Mouse (Mus musculus): ENCODE data around the gene Slc30a6. TPM values are rescaled to one million over a fixed set of nuclear protein-coding genes. Genes with fewer than 3 reads are reported as not detected.

The Slc30a6 gene
- polyA plus RNA-seq, 1 experiment from 2014 or later, result 27.4 TPM

GRCm38 (mm10) chr17:74453928-74454327 lies 58.5 kb downstream of the Slc30a6 start:
- Histone ChIP-seq H3K36me3 (ENCODE audit: control insufficient read depth, insufficient read depth, low read length) (no peaks in the 10 kb centered on the region), H3K4me1 (replicated peaks; ENCODE audit: control insufficient read depth, insufficient read depth) (no peaks in the 10 kb centered on the region), H3K4me3 (ENCODE audit: low read depth, low read length) (no peak overlapping the region), H3K27me3 (ENCODE audit: control insufficient read depth, insufficient read depth, low read length) (no peaks in the 10 kb centered on the region), H3K9me3 (ENCODE audit: control insufficient read depth, low read length) (no peaks in the 10 kb centered on the region), H3K27ac (replicated peaks) (no peak overlapping the region), H3K9ac (ENCODE audit: low read length) (no peak overlapping the region), H3K4me2 (replicated peaks; ENCODE audit: low read depth) (no peak overlapping the region)
- 75% methylated on average over 3 of the region's 3 CpGs for WGBS
- ATAC-seq (ENCODE audit: low FRiP score, low TSS enrichment) (no peak), DNase-seq (ENCODE audit: low spot score) (no peak)
- TF ChIP-seq CTCF (IDR thresholded peaks at IDR 0.05; ENCODE audit: low read depth) (no peak), EP300 (optimal IDR thresholded peaks at IDR 0.05) (no peak)

GRCm38 (mm10) chr17:74454660-74455059 lies 59.3 kb downstream of the Slc30a6 start:
- no peak for ATAC-seq (ENCODE audit: low FRiP score, low TSS enrichment)

GRCm38 (mm10) chr17:74455426-74455825 lies 60.0 kb downstream of the Slc30a6 start:
- ATAC-seq (ENCODE audit: low FRiP score, low TSS enrichment), result no peak

More at GRCm38 (mm10) chr17:74454660-74455059, 59.3 kb downstream of the Slc30a6 start:
- no peak overlapping the region for H3K4me3 ChIP-seq (ENCODE audit: low read depth, low read length)
- H3K9ac ChIP-seq (ENCODE audit: low read length), result no peak overlapping the region
- no peaks in the 10 kb centered on the region for H3K27me3 ChIP-seq (ENCODE audit: control insufficient read depth, insufficient read depth, low read length)
- H3K27ac ChIP-seq (replicated peaks), result no peak overlapping the region
- no peak for DNase-seq (ENCODE audit: low spot score)
- no peaks in the 10 kb centered on the region for H3K36me3 ChIP-seq (ENCODE audit: control insufficient read depth, insufficient read depth, low read length)
- TF ChIP-seq CTCF (IDR thresholded peaks at IDR 0.05; ENCODE audit: low read depth), result no peak
- TF ChIP-seq EP300 (optimal IDR thresholded peaks at IDR 0.05), result no peak
- WGBS, result 91% methylated on average over 1 of the region's 1 CpGs
- H3K9me3 ChIP-seq (ENCODE audit: control insufficient read depth, low read length), result no peaks in the 10 kb centered on the region
- H3K4me1 ChIP-seq (replicated peaks; ENCODE audit: control insufficient read depth, insufficient read depth), result no peaks in the 10 kb centered on the region
- no peak overlapping the region for H3K4me2 ChIP-seq (replicated peaks; ENCODE audit: low read depth)

GRCm38 (mm10) chr17:74456825-74457224 lies 61.4 kb downstream of the Slc30a6 start:
- ATAC-seq (ENCODE audit: low FRiP score, low TSS enrichment), result peak; percentile 45; the same call in 1 of the 2 replicates
- no peaks in the 10 kb centered on the region for H3K9me3 ChIP-seq (ENCODE audit: control insufficient read depth, low read length)
- WGBS, result 91% methylated on average over 5 of the region's 5 CpGs
- no peak overlapping the region for H3K9ac ChIP-seq (ENCODE audit: low read length)
- H3K4me3 ChIP-seq (ENCODE audit: low read depth, low read length), result no peak overlapping the region
- no peaks in the 10 kb centered on the region for H3K4me1 ChIP-seq (replicated peaks; ENCODE audit: control insufficient read depth, insufficient read depth)
- no peak overlapping the region for H3K27ac ChIP-seq (replicated peaks)
- no peak for DNase-seq (ENCODE audit: low spot score)
- no peaks in the 10 kb centered on the region for H3K27me3 ChIP-seq (ENCODE audit: control insufficient read depth, insufficient read depth, low read length)
- TF ChIP-seq EP300 (optimal IDR thresholded peaks at IDR 0.05) (no peak), CTCF (IDR thresholded peaks at IDR 0.05; ENCODE audit: low read depth) (no peak)
- no peaks in the 10 kb centered on the region for H3K36me3 ChIP-seq (ENCODE audit: control insufficient read depth, insufficient read depth, low read length)
- no peak overlapping the region for H3K4me2 ChIP-seq (replicated peaks; ENCODE audit: low read depth)

More at GRCm38 (mm10) chr17:74455426-74455825, 60.0 kb downstream of the Slc30a6 start:
- H3K27me3 ChIP-seq (ENCODE audit: control insufficient read depth, insufficient read depth, low read length), result no peaks in the 10 kb centered on the region
- H3K4me2 ChIP-seq (replicated peaks; ENCODE audit: low read depth), result no peak overlapping the region
- TF ChIP-seq EP300 (optimal IDR thresholded peaks at IDR 0.05) (no peak), CTCF (IDR thresholded peaks at IDR 0.05; ENCODE audit: low read depth) (no peak)
- no peak overlapping the region for H3K27ac ChIP-seq (replicated peaks)
- no peak for DNase-seq (ENCODE audit: low spot score)
- no peak overlapping the region for H3K4me3 ChIP-seq (ENCODE audit: low read depth, low read length)
- WGBS, result 86% methylated on average over 4 of the region's 4 CpGs
- H3K9ac ChIP-seq (ENCODE audit: low read length), result no peak overlapping the region
- H3K9me3 ChIP-seq (ENCODE audit: control insufficient read depth, low read length), result no peaks in the 10 kb centered on the region
- no peaks in the 10 kb centered on the region for H3K36me3 ChIP-seq (ENCODE audit: control insufficient read depth, insufficient read depth, low read length)
- no peaks in the 10 kb centered on the region for H3K4me1 ChIP-seq (replicated peaks; ENCODE audit: control insufficient read depth, insufficient read depth)

- Histone ChIP-seq H3K4me1 (replicated peaks; ENCODE audit: control insufficient read depth, insufficient read depth) (no peaks in the 10 kb centered on the region), H3K36me3 (ENCODE audit: control insufficient read depth, insufficient read depth, low read length) (no peaks in the 10 kb centered on the region), H3K9ac (ENCODE audit: low read length) (peak overlapping the region; percentile 38), H3K4me2 (replicated peaks; ENCODE audit: low read depth) (peak overlapping the region; percentile 18), H3K9me3 (ENCODE audit: control insufficient read depth, low read length) (no peaks in the 10 kb centered on the region), H3K27ac (replicated peaks) (peak overlapping the region; percentile 76), H3K27me3 (ENCODE audit: control insufficient read depth, insufficient read depth, low read length) (no peaks in the 10 kb centered on the region), H3K4me3 (ENCODE audit: low read depth, low read length) (peak overlapping the region; percentile 28)
- 49% methylated on average over 10 of the region's 10 CpGs for WGBS
- ATAC-seq (ENCODE audit: low FRiP score, low TSS enrichment) (peak; percentile 41; the same call in 1 of the 2 replicates), DNase-seq (ENCODE audit: low spot score) (no peak)
- TF ChIP-seq CTCF (IDR thresholded peaks at IDR 0.05; ENCODE audit: low read depth) (no peak), EP300 (optimal IDR thresholded peaks at IDR 0.05) (no peak)
Measured at GRCm38 (mm10) chr17:74457972-74458677, 62.7 kb downstream of the Slc30a6 start.

- TF ChIP-seq EP300 (optimal IDR thresholded peaks at IDR 0.05), result no peak
- TF ChIP-seq CTCF (IDR thresholded peaks at IDR 0.05; ENCODE audit: low read depth), result no peak; the same call in 1 of the 2 replicates
- 50% methylated on average over 8 of the region's 8 CpGs for WGBS
- Histone ChIP-seq H3K4me3 (ENCODE audit: low read depth, low read length) (peak within 1 kb of the TSS; percentile 28), H3K27me3 (ENCODE audit: control insufficient read depth, insufficient read depth, low read length) (no peaks in the 10 kb centered on the region), H3K4me1 (replicated peaks; ENCODE audit: control insufficient read depth, insufficient read depth) (no peaks in the 10 kb centered on the region), H3K9ac (ENCODE audit: low read length) (peak within 1 kb of the TSS; percentile 38), H3K27ac (replicated peaks) (peak within 1 kb of the TSS; percentile 76), H3K36me3 (ENCODE audit: control insufficient read depth, insufficient read depth, low read length) (no peaks in the 10 kb centered on the region), H3K9me3 (ENCODE audit: control insufficient read depth, low read length) (no peaks in the 10 kb centered on the region), H3K4me2 (replicated peaks; ENCODE audit: low read depth) (peak within 1 kb of the TSS; percentile 18)
- ATAC-seq (ENCODE audit: low FRiP score, low TSS enrichment) (peak; percentile 77), DNase-seq (ENCODE audit: low spot score) (peak; percentile 22)
Measured at GRCm38 (mm10) chr17:74458711-74459408, 63.5 kb downstream of the Slc30a6 start, which contains the start of gene Nlrc4. Nlrc4 (minus strand) TSS chr17:74459142.
